Mouse (Mus musculus): ENCODE data around the gene Ccdc138.
"Not testable (repeated sequence)": the region's sequence is repeated elsewhere in the genome, so short reads cannot be mapped to it uniquely, and the experiment has no call there.

The Ccdc138 gene

DNA sequence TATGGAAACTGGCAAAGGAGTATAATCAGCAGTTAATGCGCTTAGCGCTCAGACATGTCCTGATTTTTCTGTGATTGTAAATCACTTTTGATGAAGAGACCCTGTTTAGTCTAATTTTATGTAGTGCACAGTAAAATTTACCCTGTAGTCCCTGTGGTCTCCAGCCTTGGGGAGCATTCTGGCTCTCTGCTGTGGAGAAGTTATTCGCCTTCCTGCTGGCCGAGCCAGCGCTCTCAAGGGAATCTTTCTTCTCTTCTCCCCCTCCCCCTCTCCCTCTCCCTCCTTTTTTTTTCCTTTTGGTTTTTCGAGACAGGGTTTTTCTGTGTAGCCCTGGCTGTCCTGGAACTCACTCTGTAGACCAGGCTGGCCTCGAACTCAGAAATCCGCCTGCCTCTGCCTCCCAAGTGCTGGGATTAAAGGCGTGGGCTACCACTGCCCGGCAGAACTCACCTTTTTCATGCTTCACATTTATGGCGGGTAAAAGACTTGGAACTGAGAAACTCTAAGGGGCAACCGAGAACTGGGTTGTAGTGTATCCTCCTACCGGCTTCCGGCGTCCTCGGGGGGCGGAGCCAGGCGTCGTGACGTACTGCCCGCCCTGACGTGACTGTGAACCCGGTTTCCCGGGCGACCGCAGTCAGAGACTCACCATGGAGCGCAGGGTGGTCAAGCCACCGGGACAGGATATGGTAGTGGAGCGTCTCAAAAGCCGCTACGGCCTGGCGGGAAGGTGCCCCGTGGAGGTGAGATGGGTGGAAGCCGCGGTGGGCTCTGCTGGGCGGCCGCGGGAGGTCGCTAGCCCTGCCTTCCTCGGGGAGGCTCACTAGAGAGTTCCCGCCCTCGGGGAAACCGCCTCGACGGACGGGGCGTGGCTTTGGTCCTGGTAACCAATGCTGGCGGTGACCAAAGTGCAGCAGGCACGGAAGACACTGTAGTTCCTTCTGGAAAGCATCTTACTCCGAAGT is at the start of gene Ccdc138:
Gene Ccdc138 (plus strand): TSS at position 629 of the 965 bp plus-strand sequence.
- DNase-seq (ENCODE audit: inconsistent age in 2 of 2, low spot score in 1 of 2) = peak; percentile 95 to 99

DNA sequence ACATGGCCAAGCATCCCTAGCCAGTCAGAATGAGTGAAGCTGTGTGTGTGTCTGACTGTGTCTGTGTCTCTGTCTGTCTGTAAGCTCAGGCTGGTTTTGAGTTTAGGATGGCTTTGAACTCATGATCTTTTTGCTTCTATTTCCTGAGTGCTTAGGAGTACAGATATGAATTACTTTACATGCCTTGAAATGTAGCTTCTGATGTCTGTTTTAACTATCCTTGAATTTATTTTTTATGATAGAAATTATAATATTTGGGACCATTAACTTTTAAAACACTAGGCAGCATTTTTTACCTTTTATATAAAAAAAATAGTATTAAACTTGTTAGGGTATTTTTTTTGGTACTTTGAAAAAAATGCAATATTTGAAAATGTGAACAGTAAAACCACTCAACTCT is 46.2 kb upstream of the Ccdc138 start:
- no peak for DNase-seq (ENCODE audit: inconsistent age in 2 of 2, low spot score in 1 of 2)

GRCm38 (mm10) chr10:58452185-58452584 is 45.6 kb upstream of the Ccdc138 start:
- no peak for DNase-seq (ENCODE audit: inconsistent age in 2 of 2, low spot score in 1 of 2)

DNA sequence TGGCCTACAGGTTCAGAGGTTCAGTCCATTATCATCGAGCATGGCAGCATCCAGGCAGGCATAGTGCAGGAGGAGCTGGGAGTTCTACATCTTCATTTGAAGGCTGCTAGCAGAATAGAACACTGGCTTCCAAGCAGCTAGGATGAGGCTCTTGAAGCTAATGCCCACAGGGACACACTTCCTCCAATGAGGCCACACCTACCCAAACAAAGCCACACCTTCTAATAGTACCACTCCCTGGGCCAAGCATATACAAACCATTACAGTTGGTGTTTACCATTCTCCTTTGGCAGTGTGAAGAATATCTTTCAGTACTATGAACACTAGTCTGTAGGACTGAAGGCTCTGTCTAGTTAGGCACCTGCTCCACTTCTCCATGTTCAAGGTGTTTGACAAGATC is 37.9 kb upstream of the Ccdc138 start:
- no peak for DNase-seq (ENCODE audit: inconsistent age in 2 of 2, low spot score in 1 of 2)

GRCm38 (mm10) chr10:58477086-58477755 is 20.5 kb upstream of the Ccdc138 start:
- DNase-seq (ENCODE audit: inconsistent age in 2 of 2, low spot score in 1 of 2) = no peak

DNA sequence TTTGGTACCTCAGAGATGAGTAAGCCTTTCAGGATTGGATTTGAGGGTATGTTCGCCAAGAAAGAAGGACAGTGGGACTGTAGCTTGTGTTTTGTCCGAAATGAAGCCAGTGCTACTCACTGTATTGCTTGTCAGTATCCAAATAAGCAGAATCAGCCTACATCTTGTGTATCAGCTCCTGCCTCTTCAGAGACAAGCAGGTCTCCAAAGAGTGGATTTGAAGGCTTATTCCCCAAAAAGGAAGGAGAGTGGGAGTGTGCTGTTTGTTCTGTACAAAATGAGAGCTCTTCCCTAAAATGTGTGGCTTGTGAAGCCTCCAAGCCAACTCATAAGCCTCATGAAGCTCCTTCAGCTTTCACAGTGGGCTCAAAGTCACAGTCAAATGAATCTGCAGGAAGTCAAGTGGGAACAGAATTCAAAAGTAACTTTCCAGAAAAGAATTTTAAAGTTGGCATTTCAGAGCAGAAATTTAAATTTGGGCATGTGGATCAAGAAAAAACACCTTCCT is 19.6 kb upstream of the Ccdc138 start:
- DNase-seq (ENCODE audit: inconsistent age in 2 of 2, low spot score in 1 of 2) = no peak

DNA sequence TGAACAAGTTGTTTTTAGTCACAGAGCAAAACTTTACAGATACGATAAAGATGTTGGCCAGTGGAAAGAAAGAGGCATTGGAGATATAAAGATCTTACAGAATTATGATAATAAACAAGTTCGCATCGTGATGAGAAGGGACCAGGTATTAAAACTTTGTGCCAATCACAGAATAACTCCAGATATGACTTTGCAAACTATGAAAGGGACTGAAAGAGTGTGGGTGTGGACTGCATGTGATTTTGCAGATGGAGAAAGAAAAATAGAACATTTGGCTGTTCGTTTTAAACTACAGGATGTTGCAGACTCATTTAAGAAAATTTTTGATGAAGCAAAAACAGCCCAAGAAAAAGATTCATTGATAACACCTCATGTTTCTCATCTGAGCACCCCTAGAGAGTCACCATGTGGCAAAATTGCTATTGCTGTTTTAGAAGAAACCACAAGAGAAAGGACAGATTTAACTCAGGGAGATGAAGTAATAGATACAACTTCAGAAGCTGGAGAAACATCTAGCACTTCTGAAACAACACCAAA is 17.7 kb upstream of the Ccdc138 start:
- no peak for DNase-seq (ENCODE audit: inconsistent age in 2 of 2, low spot score in 1 of 2)

- no peak for DNase-seq (ENCODE audit: inconsistent age in 2 of 2, low spot score in 1 of 2)
Measured at GRCm38 (mm10) chr10:58491031-58491430, 6.7 kb upstream of the Ccdc138 start.

- no peak for DNase-seq (ENCODE audit: inconsistent age in 2 of 2, low spot score in 1 of 2)
Measured at GRCm38 (mm10) chr10:58495637-58496036, 2.1 kb upstream of the Ccdc138 start.

DNA sequence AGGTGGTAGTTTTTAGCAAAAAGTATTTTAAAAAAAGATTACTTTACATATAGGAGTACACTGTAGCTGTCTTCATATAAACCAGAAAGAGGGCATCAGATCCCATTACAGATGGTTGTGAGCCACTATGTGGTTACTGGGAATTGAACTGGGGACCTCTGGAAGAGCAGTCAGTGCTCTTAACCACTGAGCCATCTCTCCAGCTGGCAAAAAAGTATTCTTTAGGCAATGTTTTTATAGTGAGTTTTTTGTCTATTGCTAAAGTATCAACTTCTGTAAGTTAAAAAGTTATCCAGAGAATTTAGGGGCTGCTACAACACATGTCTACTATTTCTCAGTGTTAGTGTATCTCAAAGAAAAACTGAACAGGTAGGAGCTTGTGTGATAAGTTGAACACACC is 1.0 kb upstream of the Ccdc138 start:
- DNase-seq (ENCODE audit: inconsistent age in 2 of 2, low spot score in 1 of 2) = peak in 1 of 2 experiments; percentile 36

- peak in 1 of 2 experiments; percentile 72 for DNase-seq (ENCODE audit: inconsistent age in 2 of 2, low spot score in 1 of 2)
Measured at GRCm38 (mm10) chr10:58498516-58498915, 768 bp downstream of the Ccdc138 start.

DNA sequence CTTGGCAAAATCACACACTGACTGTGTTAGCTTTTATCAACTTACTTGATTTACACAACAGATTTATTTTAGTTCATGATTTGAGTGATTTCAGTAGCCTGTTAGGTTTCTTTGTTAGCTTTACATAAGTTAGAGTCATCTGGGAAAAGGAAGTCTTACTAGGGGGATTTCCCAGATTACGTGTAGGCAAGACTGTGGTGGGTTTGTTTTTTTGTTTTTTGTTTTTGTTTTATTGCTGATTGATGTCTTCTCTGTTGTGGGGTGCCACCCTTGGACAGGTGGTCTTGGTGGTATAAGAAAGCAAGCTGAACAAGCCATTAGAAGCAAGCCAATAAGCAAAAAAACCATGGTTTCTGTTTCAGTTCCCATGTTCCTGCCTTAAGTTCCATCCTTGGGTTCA is 31.6 kb downstream of the Ccdc138 start:
- DNase-seq (ENCODE audit: inconsistent age in 2 of 2, low spot score in 1 of 2) = no peak

GRCm38 (mm10) chr10:58530896-58531790 is 33.4 kb downstream of the Ccdc138 start:
- no peak for DNase-seq (ENCODE audit: inconsistent age in 2 of 2, low spot score in 1 of 2)

GRCm38 (mm10) chr10:58532177-58532576 is 34.4 kb downstream of the Ccdc138 start:
- no peak for DNase-seq (ENCODE audit: inconsistent age in 2 of 2, low spot score in 1 of 2)

DNA sequence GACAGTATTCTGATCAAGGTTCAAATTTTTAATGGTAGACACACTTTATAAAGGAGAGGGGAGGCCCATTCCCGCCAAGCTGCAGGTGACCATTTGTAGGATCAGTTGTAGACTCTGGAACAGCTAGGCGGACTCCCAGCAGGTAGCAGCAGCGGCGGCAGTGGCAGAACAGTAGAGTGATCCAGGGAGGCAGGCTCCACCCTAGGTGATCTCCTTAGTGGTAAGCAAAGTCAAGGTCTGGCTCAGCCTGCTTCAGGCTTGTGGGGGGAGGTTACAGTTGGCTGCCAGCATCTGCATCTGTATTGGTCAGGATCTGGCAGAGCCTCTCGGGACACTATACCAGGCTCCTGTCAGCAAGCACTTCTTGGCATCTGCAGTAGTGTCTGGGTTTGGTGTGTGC is 38.5 kb downstream of the Ccdc138 start:
- DNase-seq (ENCODE audit: inconsistent age in 2 of 2, low spot score in 1 of 2) = not testable (repeated sequence)

DNA sequence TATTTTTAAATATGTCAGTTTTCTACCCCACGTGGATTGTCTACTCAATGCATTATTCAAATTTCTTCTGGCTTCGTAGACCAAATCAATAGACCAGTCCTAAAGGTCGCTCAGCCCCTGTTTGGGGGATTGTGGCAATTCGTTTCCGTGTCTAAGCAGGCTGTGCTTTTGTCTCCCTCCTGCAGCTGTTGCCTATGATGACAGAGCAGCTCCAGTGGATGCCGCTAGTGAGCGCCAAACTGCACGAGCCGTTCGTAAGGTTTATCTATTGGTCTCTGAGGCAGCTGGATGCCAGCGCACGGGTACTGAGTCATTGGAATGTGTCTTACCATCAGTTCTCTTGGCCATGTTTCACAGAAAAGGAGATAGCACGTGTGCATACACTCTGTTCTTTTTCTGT is 42.9 kb downstream of the Ccdc138 start:
- DNase-seq (ENCODE audit: inconsistent age in 2 of 2, low spot score in 1 of 2) = no peak

- no peak for DNase-seq (ENCODE audit: inconsistent age in 2 of 2, low spot score in 1 of 2)
Measured at GRCm38 (mm10) chr10:58548739-58549138, 51.0 kb downstream of the Ccdc138 start.

- no peak for DNase-seq (ENCODE audit: inconsistent age in 2 of 2, low spot score in 1 of 2)
Measured at GRCm38 (mm10) chr10:58554693-58555387, 57.1 kb downstream of the Ccdc138 start.

GRCm38 (mm10) chr10:58559098-58559497 is 61.4 kb downstream of the Ccdc138 start:
- peak; percentile 27 to 60 for DNase-seq (ENCODE audit: inconsistent age in 2 of 2, low spot score in 1 of 2)

GRCm38 (mm10) chr10:58559901-58560300 is 62.2 kb downstream of the Ccdc138 start:
- peak in 1 of 2 experiments; percentile 55 for DNase-seq (ENCODE audit: inconsistent age in 2 of 2, low spot score in 1 of 2)

Data from adrenal gland, adult (tissue).